Mouse (Mus musculus) bone marrow macrophage, adult 2 months (primary cell): ENCODE measurements around the gene Vps33b.

ENCODE experiments used
- CTCF ChIP-seq: IDR thresholded peaks from 2 replicates; pipeline ENCODE4 v1.5.1; 2012; ENCODE audit warnings: low read depth, mild to moderate bottlenecking, low read length, moderate library complexity
- POLR2A ChIP-seq: IDR thresholded peaks from 2 replicates; pipeline ENCODE4 v1.6.1; 2012; ENCODE audit warnings: mild to moderate bottlenecking, low read depth, low read length, borderline replicate concordance

DNA sequence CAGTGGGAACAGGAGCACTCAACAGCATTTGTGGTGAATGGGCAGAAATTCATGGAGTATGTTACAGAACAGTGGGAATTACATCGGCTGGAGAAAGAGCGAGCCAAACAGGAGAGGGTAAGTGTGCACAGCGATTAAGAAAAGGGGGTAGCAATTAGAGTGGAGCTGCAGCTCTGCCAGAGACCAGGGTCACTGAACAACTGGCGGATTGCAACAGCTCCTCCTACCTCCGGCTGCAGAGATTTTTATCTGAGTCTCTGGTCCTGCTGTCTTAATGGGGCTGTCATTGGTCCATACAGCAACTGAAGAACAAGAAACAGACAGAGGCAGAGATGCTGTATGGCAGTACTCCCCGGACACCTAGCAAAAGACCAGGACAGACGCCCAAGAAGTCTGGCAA lies 41.3 kb downstream of the Vps33b start:
- no peak for TF ChIP-seq POLR2A
- no peak for TF ChIP-seq CTCF
